Mouse (Mus musculus): ENCODE data around the gene Jpt1.

GRCm38 (mm10) chr11:115450176-115450575 is 64.0 kb downstream of the Jpt1 start:
- TF ChIP-seq CTCF (IDR thresholded peaks at IDR 0.05; ENCODE audit: low read depth) (no peak), EP300 (optimal IDR thresholded peaks at IDR 0.05) (no peak)

All from stomach, postnatal 0 days (tissue).